Mouse (Mus musculus) lung, adult 2 months (tissue): ENCODE measurements at regions not wholly inside any gene's neighbourhood (a gene's known extent, or its start where the extent isn't known, plus 50 kb on each side); places are given as distances from the start of the nearest gene placed in this dataset.

Source experiments
- CTCF ChIP-seq: fragments of 200-500 bp; IDR thresholded peaks from 2 replicates; pipeline ENCODE4 v1.5.1; 2011; ENCODE audit warnings: mild to moderate bottlenecking, low read length, control low read depth; ENCODE audit not compliant: insufficient read depth
- POLR2A ChIP-seq: fragments of 200-500 bp; IDR thresholded peaks from 2 replicates; pipeline ENCODE4 v1.6.1; 2011; ENCODE audit warnings: low read depth, mild to moderate bottlenecking, control low read depth, low read length, borderline replicate concordance; ENCODE audit errors: extremely low read depth

GRCm38 (mm10) chr3:51072417-51072816 lies 151.8 kb upstream of the Noct start:
- TF ChIP-seq CTCF: no peak
- TF ChIP-seq POLR2A: no peak
